Comparison of ENCODE assay signal across 14 mouse cellular contexts in the genomic region with DNA sequence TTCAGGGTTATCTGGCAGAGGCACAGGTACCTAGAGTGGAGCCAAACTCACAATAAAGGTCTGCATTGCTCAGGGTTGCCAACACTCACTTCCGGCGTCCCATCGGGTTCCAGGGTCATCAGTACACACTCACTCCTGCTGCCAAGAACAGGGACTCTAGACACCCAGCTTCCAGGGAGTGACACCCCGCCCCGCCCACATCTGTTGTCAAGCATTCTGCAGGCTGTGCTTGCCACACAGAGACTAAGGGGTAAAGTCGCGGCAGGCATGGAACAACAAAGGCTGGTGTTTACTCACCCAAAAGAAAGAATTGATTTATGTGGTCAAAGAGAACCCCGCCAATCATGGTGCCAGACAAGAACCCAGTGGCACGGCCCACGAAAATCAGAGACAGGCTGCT. TPM values are rescaled to one million over a fixed set of nuclear protein-coding genes. Genes with fewer than 3 reads are reported as not detected.
DNase-seq lines count a peak whose midpoint lies in the region.
"Had no signal": no experiment of that assay in that cellular context is flagged by ENCODE, and none has a peak within 500 bp of the region (broad histone marks: within the 10 kb centered on the region; RNA-seq: fewer than 3 reads in every experiment).

No protein-coding gene starts in this region.

- peak; percentile 21 for DNase-seq in adrenal gland, adult 2 months
- DNase-seq in adrenal gland, adult (ENCODE audit: inconsistent age in 2 of 2, low spot score in 1 of 2) = no peak
- peak; percentile 13 for DNase-seq in heart, postnatal 4 days
- DNase-seq in heart, adult 8-10 months (ENCODE audit: low spot score) = no peak
- DNase-seq in thymus, postnatal 4 days = peak; percentile 32
- DNase-seq in thymus, postnatal 14 days = no peak
- no peak for DNase-seq in frontal cortex, adult 2 months (ENCODE audit: extremely low spot score in 1 of 2, low spot score in 1 of 2)
- DNase-seq in layer of hippocampus, postnatal 25 days (ENCODE audit: extremely low spot score in 1 of 2, low spot score in 1 of 2) = no peak
- DNase-seq: cerebellum, adult 9-10 months; heart, postnatal 36 days had no signal

RNA-seq across cellular contexts. Expression of a gene that starts 18.1 kb away (rescaled TPM):
- 1 to 10 TPM; 3.0 to 3.1 TPM for total RNA-seq in adrenal gland, adult 2 months (2021)
- polyA plus RNA-seq in adrenal gland, adult 2 months (2012; rRNA removed) = 0.62 and 1.5 TPM in 2 replicates
- total RNA-seq in heart, postnatal 4 days (2021) = 1 to 10 TPM in 1 of 2 experiments, under 1 TPM in 1; 0.69 to 1.4 TPM
- 1 to 10 TPM; 1.8 to 3.5 (median 2.1) TPM for total RNA-seq in heart, adult 8-10 months (2022)
- 0.40 and 0.48 TPM in 2 replicates for polyA plus RNA-seq in frontal cortex, adult 2 months (2012; rRNA removed)
- 1 to 10 TPM in 1 of 2 experiments, under 1 TPM in 1; 0.87 to 2.3 TPM for total RNA-seq in layer of hippocampus, postnatal 25 days (2021)
- polyA plus RNA-seq: G1E; neural tube, embryonic 12.5 days had no signal

RNA-seq across cellular contexts. Expression of a gene that starts 20.5 kb away (rescaled TPM):
- total RNA-seq in adrenal gland, adult 2 months (2021) = 1 to 10 TPM; 1.0 to 1.2 TPM
- 0.40 and 0.43 TPM in 2 replicates for polyA plus RNA-seq in adrenal gland, adult 2 months (2012; rRNA removed)
- under 1 TPM; 0.12 to 0.29 TPM for total RNA-seq in heart, postnatal 4 days (2021)
- total RNA-seq in heart, adult 8-10 months (2022) = under 1 TPM; 0.35 to 0.69 (median 0.46) TPM
- polyA plus RNA-seq in frontal cortex, adult 2 months (2012; rRNA removed) = 0.06 and 0.11 TPM in 2 replicates
- total RNA-seq in layer of hippocampus, postnatal 25 days (2021) = under 1 TPM; 0.54 to 0.57 TPM
- polyA plus RNA-seq: embryonic facial prominence, embryonic 10.5 days; G1E; midbrain, embryonic 15.5 days had no signal

RNA-seq across cellular contexts. Expression of a gene that starts 47.0 kb away (rescaled TPM):
- 1 to 10 TPM; 3.9 to 9.7 TPM for total RNA-seq in adrenal gland, adult 2 months (2021)
- 2.0 and 2.9 TPM in 2 replicates for polyA plus RNA-seq in adrenal gland, adult 2 months (2012; rRNA removed)
- total RNA-seq in heart, postnatal 4 days (2021) = under 1 TPM; 0.45 to 0.48 TPM
- 1 to 10 TPM; 5.2 to 6.5 (median 5.8) TPM for total RNA-seq in heart, adult 8-10 months (2022)
- not detected in 2 replicates for polyA plus RNA-seq in frontal cortex, adult 2 months (2012; rRNA removed)
- total RNA-seq in layer of hippocampus, postnatal 25 days (2021) = under 1 TPM in 1 of 2 experiments, not detected in 1; 0.22 TPM
- polyA plus RNA-seq: embryonic facial prominence, embryonic 10.5 days; G1E; midbrain, embryonic 15.5 days had no signal

Comparison
In these comparisons a context has a peak if more than half of its experiments do, and no peak if none do; other contexts are left out.
1. DNase-seq: peak in adrenal gland, adult 2 months (single experiment), heart, postnatal 4 days (single experiment) and thymus, postnatal 4 days (single experiment); none in adrenal gland, adult (0 of 2), heart, adult 8-10 months (single experiment), thymus, postnatal 14 days (single experiment), frontal cortex, adult 2 months (0 of 2) and layer of hippocampus, postnatal 25 days (0 of 2).